Mouse (Mus musculus): ENCODE measurements around the gene Abhd4. TPM values are rescaled to one million over a fixed set of nuclear protein-coding genes. Genes with fewer than 3 reads are reported as not detected.

The Abhd4 gene
- total and polyA plus RNA-seq, 2 experiments from 2014 or later: 76.9 to 126 TPM

- Histone ChIP-seq H3K9me3 (ENCODE audit: low read length) (no peaks in the 10 kb centered on the region), H3K4me2 (ENCODE audit: low read depth, low read length) (no peak overlapping the region), H3K9ac (replicated peaks; ENCODE audit: low read length) (no peak overlapping the region), H3K4me1 (ENCODE audit: insufficient read depth, low read length) (no peaks in the 10 kb centered on the region), H3K27ac (no peak overlapping the region), H3K27me3 (ENCODE audit: insufficient read depth, low read length) (no peaks in the 10 kb centered on the region), H3K36me3 (ENCODE audit: insufficient read depth, low read length) (peaks cover 13% of the 10 kb centered on the region; the same call in 1 of the 2 replicates), H3K4me3 (ENCODE audit: low read length) (no peak overlapping the region)
- no peak for ATAC-seq
- WGBS: 71% methylated on average over 5 of the region's 5 CpGs
- no peak for TF ChIP-seq CTCF (IDR thresholded peaks at IDR 0.05; ENCODE audit: low read depth)
- DNase-seq (ENCODE audit: low spot score): no peak
Observed at GRCm38 (mm10) chr14:54235825-54236540, 18.0 kb upstream of the Abhd4 start.

DNA sequence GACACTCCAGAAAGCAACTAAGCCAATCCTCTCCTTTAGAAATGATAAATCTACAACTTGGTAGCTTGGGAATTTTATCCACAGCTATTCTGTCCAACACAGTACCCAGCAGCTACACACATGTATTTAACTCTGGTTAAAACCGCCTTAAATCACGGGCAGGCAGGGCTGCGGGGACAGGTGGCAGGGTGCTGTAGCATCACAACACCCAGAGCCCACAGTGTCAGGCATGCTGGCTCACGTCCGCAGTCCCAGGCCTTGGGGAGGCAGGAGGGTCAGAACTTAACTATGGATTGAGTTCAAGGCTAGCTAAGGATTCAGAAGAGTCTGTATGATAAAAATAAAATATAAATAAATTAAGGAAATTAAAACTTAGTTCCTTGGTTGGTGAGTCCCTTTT lies 17.1 kb upstream of the Abhd4 start:
- 90% methylated on average over 5 of the region's 5 CpGs for WGBS
- no peak for TF ChIP-seq CTCF (IDR thresholded peaks at IDR 0.05; ENCODE audit: low read depth)
- ATAC-seq: no peak

DNA sequence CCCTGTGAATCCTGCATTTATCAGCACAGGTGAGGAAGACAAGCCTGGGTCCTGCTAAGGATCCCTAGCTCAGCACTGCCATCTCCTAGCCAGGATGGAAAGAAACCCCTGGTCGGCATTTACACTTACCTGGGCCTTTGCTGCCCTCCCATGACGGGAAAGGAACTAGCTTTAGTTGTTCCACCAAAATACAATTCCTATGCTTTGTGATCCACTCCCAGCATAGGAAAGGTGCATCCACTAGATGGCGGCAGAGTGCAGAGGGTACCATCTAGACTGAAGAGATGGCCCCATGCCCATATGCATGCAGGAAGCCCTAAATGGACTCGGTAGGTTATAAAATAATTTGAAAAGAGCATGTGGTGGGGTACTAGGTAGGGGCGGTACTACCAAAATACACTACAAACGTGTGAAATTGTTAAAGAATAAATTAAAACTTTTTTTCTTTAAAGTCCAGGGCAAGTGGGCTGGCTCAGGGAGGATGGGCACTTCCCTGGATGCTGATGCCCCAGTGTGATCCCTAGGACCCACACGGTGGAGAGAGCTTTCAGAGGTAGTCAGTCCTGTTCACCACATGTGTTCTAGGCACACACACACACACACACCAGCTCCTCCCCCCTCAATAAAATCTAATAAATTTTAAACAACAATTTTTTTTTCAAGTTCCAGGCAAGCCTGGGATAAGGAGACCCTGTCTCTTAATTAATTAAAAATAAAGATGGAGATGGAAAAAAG lies 14.8 kb upstream of the Abhd4 start:
- DNase-seq (ENCODE audit: low spot score): peak; percentile 89
- WGBS: 12% methylated on average over 7 of the region's 7 CpGs
- TF ChIP-seq CTCF (IDR thresholded peaks at IDR 0.05; ENCODE audit: low read depth): peak; percentile 92
- no peaks in the 10 kb centered on the region for H3K9me3 ChIP-seq (ENCODE audit: low read length)
- H3K27ac ChIP-seq: no peak overlapping the region
- peaks cover 31% of the 10 kb centered on the region for H3K36me3 ChIP-seq (ENCODE audit: insufficient read depth, low read length)
- H3K4me3 ChIP-seq (ENCODE audit: low read length): no peak overlapping the region
- H3K27me3 ChIP-seq (ENCODE audit: insufficient read depth, low read length): no peaks in the 10 kb centered on the region
- H3K4me1 ChIP-seq (ENCODE audit: insufficient read depth, low read length): no peaks in the 10 kb centered on the region
- no peak overlapping the region for H3K4me2 ChIP-seq (ENCODE audit: low read depth, low read length)
- ATAC-seq: peak; percentile 67
- H3K9ac ChIP-seq (replicated peaks; ENCODE audit: low read length): no peak overlapping the region

More for the DNA sequence above, 17.1 kb upstream of the Abhd4 start:
- Histone ChIP-seq H3K36me3 (ENCODE audit: insufficient read depth, low read length) (peaks cover 21% of the 10 kb centered on the region; the same call in 1 of the 2 replicates), H3K4me2 (ENCODE audit: low read depth, low read length) (no peak overlapping the region), H3K9ac (replicated peaks; ENCODE audit: low read length) (no peak overlapping the region), H3K9me3 (ENCODE audit: low read length) (no peaks in the 10 kb centered on the region), H3K4me1 (ENCODE audit: insufficient read depth, low read length) (no peaks in the 10 kb centered on the region), H3K27me3 (ENCODE audit: insufficient read depth, low read length) (no peaks in the 10 kb centered on the region), H3K27ac (no peak overlapping the region), H3K4me3 (ENCODE audit: low read length) (no peak overlapping the region)
- DNase-seq (ENCODE audit: low spot score): no peak

DNA sequence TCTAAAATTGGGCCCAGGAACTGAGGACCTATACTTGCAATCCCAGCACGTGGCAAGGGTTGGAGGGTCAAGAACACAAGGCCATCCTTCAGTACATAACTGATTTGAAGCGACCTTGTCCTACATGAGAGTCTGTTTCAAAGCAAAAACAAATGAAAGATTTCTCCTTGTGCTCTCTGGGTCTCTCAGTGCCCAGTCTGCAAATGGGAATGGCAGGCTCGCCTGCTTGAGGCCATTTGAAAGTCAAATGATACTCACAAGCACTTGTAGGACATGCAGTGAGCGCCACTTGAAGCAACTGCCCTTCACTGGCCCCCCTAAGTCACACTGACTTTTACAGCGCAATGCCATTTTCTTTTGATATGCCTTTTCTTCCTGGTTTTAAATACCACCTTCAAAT lies 13.4 kb upstream of the Abhd4 start:
- no peak overlapping the region for H3K4me3 ChIP-seq (ENCODE audit: low read length)
- no peaks in the 10 kb centered on the region for H3K9me3 ChIP-seq (ENCODE audit: low read length)
- H3K4me2 ChIP-seq (ENCODE audit: low read depth, low read length): no peak overlapping the region
- H3K4me1 ChIP-seq (ENCODE audit: insufficient read depth, low read length): no peaks in the 10 kb centered on the region
- H3K36me3 ChIP-seq (ENCODE audit: insufficient read depth, low read length): peaks cover 26% of the 10 kb centered on the region
- no peak for TF ChIP-seq CTCF (IDR thresholded peaks at IDR 0.05; ENCODE audit: low read depth)
- no peak for DNase-seq (ENCODE audit: low spot score)
- no peak overlapping the region for H3K27ac ChIP-seq
- WGBS: 88% methylated on average over 5 of the region's 5 CpGs
- H3K9ac ChIP-seq (replicated peaks; ENCODE audit: low read length): no peak overlapping the region
- H3K27me3 ChIP-seq (ENCODE audit: insufficient read depth, low read length): no peaks in the 10 kb centered on the region
- ATAC-seq: no peak

- Histone ChIP-seq H3K9ac (replicated peaks; ENCODE audit: low read length) (no peak overlapping the region), H3K9me3 (ENCODE audit: low read length) (no peaks in the 10 kb centered on the region), H3K4me1 (ENCODE audit: insufficient read depth, low read length) (no peaks in the 10 kb centered on the region), H3K4me2 (ENCODE audit: low read depth, low read length) (no peak overlapping the region), H3K27me3 (ENCODE audit: insufficient read depth, low read length) (no peaks in the 10 kb centered on the region), H3K36me3 (ENCODE audit: insufficient read depth, low read length) (peaks cover 26% of the 10 kb centered on the region), H3K27ac (no peak overlapping the region), H3K4me3 (ENCODE audit: low read length) (no peak overlapping the region)
- 53% methylated on average over 3 of the region's 3 CpGs for WGBS
- DNase-seq (ENCODE audit: low spot score): peak; percentile 53
- TF ChIP-seq CTCF (IDR thresholded peaks at IDR 0.05; ENCODE audit: low read depth): no peak
- 0 out of 2 replicates have a peak, but pooled peaks have one; percentile 41 for ATAC-seq
Observed at GRCm38 (mm10) chr14:54244183-54244582, 9.8 kb upstream of the Abhd4 start.

- ATAC-seq: no peak
- no peak for TF ChIP-seq CTCF (IDR thresholded peaks at IDR 0.05; ENCODE audit: low read depth)
- H3K9me3 ChIP-seq (ENCODE audit: low read length): no peaks in the 10 kb centered on the region
- 91% methylated on average over 3 of the region's 3 CpGs for WGBS
- H3K4me2 ChIP-seq (ENCODE audit: low read depth, low read length): no peak overlapping the region
- peaks cover 15% of the 10 kb centered on the region for H3K36me3 ChIP-seq (ENCODE audit: insufficient read depth, low read length)
- H3K27ac ChIP-seq: no peak overlapping the region
- H3K9ac ChIP-seq (replicated peaks; ENCODE audit: low read length): no peak overlapping the region
- DNase-seq (ENCODE audit: low spot score): no peak
- no peaks in the 10 kb centered on the region for H3K4me1 ChIP-seq (ENCODE audit: insufficient read depth, low read length)
- no peaks in the 10 kb centered on the region for H3K27me3 ChIP-seq (ENCODE audit: insufficient read depth, low read length)
- no peak overlapping the region for H3K4me3 ChIP-seq (ENCODE audit: low read length)
Observed at GRCm38 (mm10) chr14:54246232-54246631, 7.8 kb upstream of the Abhd4 start.
